Mouse (Mus musculus) forebrain, embryonic 14.5 days (tissue): ENCODE measurements around the gene Il17rc. TPM values are rescaled to one million over a fixed set of nuclear protein-coding genes. Genes with fewer than 3 reads are reported as not detected.

ENCODE experiments used
- ATAC-seq: fragments of 200-750 bp; cut with Nextera tagmentation; 2 replicates; pipeline ENCODE4 v1.8.0; 2017; ENCODE audit warnings: mild to moderate bottlenecking, moderate library complexity
- DNase-seq: peaks from one replicate; pipeline ENCODE4 v3.0.0-alpha.2; 2015; ENCODE audit warnings: low spot score
- H3K27ac ChIP-seq: fragments of 300-500 bp; sonication (generic); 2 replicates; pipeline ENCODE4 v1.5.1; 2014; ENCODE audit warnings: low read depth, mild to moderate bottlenecking, control low read depth, low read length, moderate library complexity
- H3K27me3 ChIP-seq: fragments of 300-500 bp; sonication (generic); replicated peaks from 2 replicates; pipeline ENCODE4 v1.6.1; 2014; ENCODE audit warnings: low read length, control low read depth, mixed read lengths; ENCODE audit not compliant: control insufficient read depth, insufficient read depth
- H3K36me3 ChIP-seq: fragments of 300-500 bp; sonication (generic); 2 replicates; pipeline ENCODE4 v1.6.1; 2014; ENCODE audit warnings: low read length, control low read depth; ENCODE audit not compliant: control insufficient read depth, insufficient read depth
- H3K4me1 ChIP-seq: fragments of 300-500 bp; sonication (generic); 2 replicates; pipeline ENCODE4 v1.6.1; 2014; ENCODE audit warnings: antibody characterized with exemption, low read length, control low read depth; ENCODE audit not compliant: control insufficient read depth, insufficient read depth
- H3K4me2 ChIP-seq: fragments of 300-500 bp; sonication (generic); 2 replicates; pipeline ENCODE4 v1.6.1; 2014; ENCODE audit warnings: mild to moderate bottlenecking, control low read depth, low read length
- H3K4me3 ChIP-seq: fragments of 300-500 bp; sonication (generic); 2 replicates; pipeline ENCODE4 v1.5.1; 2014; ENCODE audit warnings: low read depth, low read length, control low read depth
- H3K9ac ChIP-seq: fragments of 300-500 bp; sonication (generic); 2 replicates; pipeline ENCODE4 v1.6.1; 2014; ENCODE audit warnings: mild to moderate bottlenecking, low read length, control low read depth, moderate library complexity
- H3K9me3 ChIP-seq: fragments of 300-500 bp; sonication (generic); replicated peaks from 2 replicates; pipeline ENCODE4 v1.6.1; 2016; ENCODE audit warnings: low read length, control low read depth, mixed read lengths; ENCODE audit not compliant: control insufficient read depth
- WGBS: fragments of 180-500 bp; shearing (Covaris S2); extraction: QIAGEN DNeasy Blood & Tissue Kit; methylation state at CpG from one replicate; pipeline ENCODE4 v1.1.7; 2014; 5-methylcytosine and 5-hydroxymethylcytosine counted together
- polyA plus RNA-seq: library from polyadenylated mRNA; unstranded; fragments of >200 nt; fragmentation: Nextera tagmentation; extraction: Ambion mirVana; gene quantifications from 2 replicates; pipeline ENCODE4 v1.2.1, GENCODE M21; 2014

Gene Il17rc
- polyA plus RNA-seq, 1 experiment from 2014 or later = 1.3 TPM

DNA sequence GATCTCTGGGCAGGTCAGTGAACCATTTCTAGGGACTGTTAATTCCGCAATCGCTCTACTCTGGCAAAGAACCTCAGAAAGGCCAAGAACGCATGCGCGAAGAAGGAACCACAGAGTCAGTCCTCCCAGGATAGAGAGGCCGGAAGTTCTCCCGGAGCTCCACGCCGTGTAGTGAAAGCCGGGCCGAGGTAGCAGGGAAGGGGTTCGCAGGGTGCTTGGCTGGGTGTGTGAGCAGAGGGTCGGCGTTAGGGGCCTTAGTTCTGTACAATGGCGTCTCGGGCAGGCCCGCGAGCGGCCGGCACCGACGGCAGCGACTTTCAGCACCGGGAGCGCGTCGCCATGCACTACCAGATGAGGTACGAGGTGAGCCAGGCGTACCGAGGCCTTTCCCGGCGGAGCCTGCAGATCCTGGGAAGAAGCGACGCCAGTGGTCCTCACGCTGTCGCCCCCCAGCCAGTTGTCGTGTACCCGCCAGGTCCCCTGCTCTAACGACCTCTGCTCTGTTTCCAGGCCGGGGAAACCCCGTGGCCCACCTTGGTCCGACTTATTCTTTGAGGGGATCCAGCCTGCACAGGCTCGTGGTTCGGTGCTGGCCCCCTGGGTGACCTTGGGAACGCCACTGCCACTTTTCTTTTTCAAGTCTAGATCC, 28.7 kb upstream of the Il17rc start, which contains the start of gene Jagn1:
Gene Jagn1 (plus strand): TSS at position 128 of the 649 bp plus-strand sequence.
- Histone ChIP-seq H3K9me3 (no peaks in the 10 kb centered on the region), H3K36me3 (peaks cover 8% of the 10 kb centered on the region), H3K4me1 (0 out of 2 replicates have a peak, but pooled peaks cover 7% of the 10 kb centered on the region), H3K27ac (peak within 1 kb of the TSS; percentile 63), H3K4me3 (peak within 1 kb of the TSS; percentile 92), H3K9ac (peak within 1 kb of the TSS; percentile 90), H3K27me3 (no peaks in the 10 kb centered on the region), H3K4me2 (peak within 1 kb of the TSS; percentile 79)
- under 1% methylated on average over 45 of the region's 45 CpGs for WGBS
- ATAC-seq (peak; percentile 95), DNase-seq (peak; percentile 97)

DNA sequence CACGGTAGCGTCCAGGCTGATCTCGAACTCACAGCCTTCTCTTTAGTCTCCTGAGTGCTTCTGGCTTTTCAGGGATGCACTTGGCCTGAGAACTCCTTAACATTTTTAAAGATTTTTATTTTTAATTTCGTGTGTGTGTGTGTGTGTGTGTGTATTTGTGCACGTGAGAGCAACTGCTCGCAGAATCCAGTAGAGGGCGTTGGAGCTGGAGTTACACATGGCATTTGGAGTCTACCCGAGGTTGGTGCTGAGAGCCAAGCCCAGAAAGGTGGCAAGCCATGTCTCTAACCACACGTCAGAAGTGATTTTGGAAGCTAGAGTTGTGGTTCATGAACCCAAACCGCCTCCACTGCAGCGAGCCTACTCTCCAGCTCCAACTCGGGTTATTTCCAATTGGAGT, 28.1 kb upstream of the Il17rc start:
- H3K27me3 ChIP-seq = no peaks in the 10 kb centered on the region
- no peaks in the 10 kb centered on the region for H3K9me3 ChIP-seq
- no peak overlapping the region for H3K27ac ChIP-seq
- DNase-seq (no peak), ATAC-seq (no peak)
- H3K36me3 ChIP-seq = peaks cover 13% of the 10 kb centered on the region
- H3K4me1 ChIP-seq = 0 out of 2 replicates have a peak, but pooled peaks cover 7% of the 10 kb centered on the region
- H3K9ac ChIP-seq = peak overlapping the region; percentile 90
- peak overlapping the region; percentile 92 for H3K4me3 ChIP-seq
- peak overlapping the region; percentile 79 for H3K4me2 ChIP-seq
- 42% methylated on average over 12 of the region's 12 CpGs for WGBS

DNA sequence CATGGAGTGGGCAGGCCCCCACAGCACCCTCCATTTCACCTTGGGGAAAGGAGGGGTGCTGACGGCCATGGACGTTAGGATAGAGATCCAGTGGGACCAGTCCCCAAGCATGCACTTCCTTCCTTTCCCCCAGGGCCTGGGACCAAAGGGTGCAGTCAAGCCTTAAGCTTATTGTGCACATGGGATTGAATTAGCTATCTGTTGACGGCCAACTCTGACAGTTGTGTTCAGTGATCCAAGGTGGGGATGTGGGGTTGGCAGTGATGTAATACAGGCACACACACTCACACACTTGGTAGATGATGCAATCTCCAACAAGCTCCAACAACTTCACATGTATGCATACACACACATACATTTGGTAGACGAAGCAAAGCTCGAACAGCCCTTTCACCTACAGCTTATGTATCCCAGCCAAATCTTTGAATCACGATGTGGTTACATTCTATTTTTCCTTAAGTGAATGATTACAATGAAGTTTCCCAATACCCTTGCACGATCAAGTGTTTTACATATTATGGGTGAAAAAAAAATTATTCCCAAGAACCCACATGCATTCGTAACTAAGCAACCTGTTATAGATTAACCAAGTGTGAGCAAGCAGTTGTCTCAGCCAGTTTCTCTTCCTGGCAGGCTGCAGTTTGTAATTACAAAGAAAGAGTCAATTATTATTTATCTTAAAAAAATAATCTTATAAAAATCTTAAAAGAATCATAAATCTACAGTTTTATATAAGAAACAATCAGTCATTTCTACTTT, 26.8 kb upstream of the Il17rc start:
- no peaks in the 10 kb centered on the region for H3K27me3 ChIP-seq
- H3K4me1 ChIP-seq = 0 out of 2 replicates have a peak, but pooled peaks cover 7% of the 10 kb centered on the region
- no peaks in the 10 kb centered on the region for H3K9me3 ChIP-seq
- WGBS = 90% methylated on average over 6 of the region's 8 CpGs
- H3K27ac ChIP-seq = no peak overlapping the region
- no peak overlapping the region for H3K9ac ChIP-seq
- H3K4me2 ChIP-seq = no peak overlapping the region
- ATAC-seq (no peak), DNase-seq (no peak)
- H3K4me3 ChIP-seq = no peak overlapping the region
- H3K36me3 ChIP-seq = peaks cover 24% of the 10 kb centered on the region

DNA sequence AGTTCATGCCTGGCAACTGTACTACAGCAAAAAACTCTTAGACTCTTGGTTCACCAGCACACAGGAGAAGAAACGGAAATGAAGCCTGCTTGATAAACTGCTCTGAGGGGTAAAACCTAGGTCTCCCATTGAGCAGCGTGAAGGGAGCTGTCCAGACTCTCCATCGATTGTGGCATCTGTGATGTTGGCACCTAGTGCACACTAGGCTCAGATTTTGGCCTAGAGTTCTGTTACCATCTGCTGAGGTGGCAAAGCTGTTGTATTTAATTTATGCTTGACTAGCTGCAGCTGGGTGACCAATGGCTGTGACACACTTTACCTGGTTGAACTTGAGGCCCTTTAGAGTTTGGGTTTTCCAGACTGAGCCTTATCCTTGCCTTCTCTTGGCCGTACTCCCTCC, 23.6 kb upstream of the Il17rc start:
- Histone ChIP-seq H3K27ac (no peak overlapping the region), H3K4me3 (no peak overlapping the region), H3K4me1 (0 out of 2 replicates have a peak, but pooled peaks cover 9% of the 10 kb centered on the region), H3K27me3 (no peaks in the 10 kb centered on the region), H3K4me2 (no peak overlapping the region), H3K9ac (no peak overlapping the region), H3K9me3 (no peaks in the 10 kb centered on the region), H3K36me3 (peaks cover 24% of the 10 kb centered on the region)
- DNase-seq (peak; percentile 38), ATAC-seq (peak; percentile 22; the same call in 1 of the 2 replicates)
- WGBS = 83% methylated on average over 4 of the region's 4 CpGs

DNA sequence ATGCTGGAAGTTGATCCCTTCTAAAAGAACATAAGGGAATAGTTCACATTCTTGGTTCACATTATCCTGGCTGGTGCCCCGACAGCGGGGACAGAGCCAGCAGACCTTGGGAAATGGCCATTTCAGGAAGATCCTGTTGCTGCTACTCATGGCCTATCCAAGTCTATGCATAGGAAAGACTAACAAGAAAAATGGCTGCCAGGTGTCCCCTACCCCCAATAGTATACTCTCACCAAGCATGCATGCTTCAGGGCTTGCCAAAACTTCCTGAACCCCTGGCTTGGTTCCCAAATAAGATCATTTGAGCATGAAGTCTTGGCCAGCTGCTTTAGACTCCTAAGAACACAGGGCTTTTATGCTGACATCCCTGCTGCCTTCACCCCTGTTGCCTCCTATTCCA, 19.4 kb upstream of the Il17rc start:
- Histone ChIP-seq H3K9me3 (no peaks in the 10 kb centered on the region), H3K4me2 (no peak overlapping the region), H3K4me1 (0 out of 2 replicates have a peak, but pooled peaks cover 2% of the 10 kb centered on the region), H3K27ac (no peak overlapping the region), H3K4me3 (no peak overlapping the region), H3K36me3 (peaks cover 23% of the 10 kb centered on the region), H3K27me3 (no peaks in the 10 kb centered on the region), H3K9ac (no peak overlapping the region)
- ATAC-seq (no peak), DNase-seq (peak; percentile 63)
- WGBS = 75% methylated on average over 2 of the region's 2 CpGs

DNA sequence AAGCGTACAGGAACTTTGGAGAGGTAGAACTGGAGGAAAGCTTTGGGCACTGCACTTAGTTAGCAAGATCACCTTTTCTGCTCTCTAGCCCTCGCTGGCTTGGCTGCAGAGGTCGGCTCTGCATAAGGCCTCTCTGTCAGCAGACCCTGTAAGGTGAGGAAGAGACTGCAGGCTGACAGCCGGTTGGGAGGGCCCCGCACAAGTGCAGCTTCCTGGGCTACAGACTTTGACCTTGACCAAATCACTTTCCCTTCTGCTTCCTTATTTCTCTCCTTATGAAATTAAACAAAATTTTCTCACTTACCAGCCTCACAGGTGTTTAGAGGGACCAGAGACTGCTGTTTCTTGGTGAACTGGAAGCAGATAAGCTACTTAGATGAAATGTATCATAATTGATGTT, 16.2 kb upstream of the Il17rc start:
- H3K27me3 ChIP-seq = no peaks in the 10 kb centered on the region
- H3K36me3 ChIP-seq = no peaks in the 10 kb centered on the region
- DNase-seq = no peak
- 0 out of 2 replicates have a peak, but pooled peaks cover 2% of the 10 kb centered on the region for H3K4me1 ChIP-seq
- no peak for ATAC-seq
- no peak overlapping the region for H3K9ac ChIP-seq
- no peak overlapping the region for H3K27ac ChIP-seq
- H3K9me3 ChIP-seq = no peaks in the 10 kb centered on the region
- no peak overlapping the region for H3K4me3 ChIP-seq
- no peak overlapping the region for H3K4me2 ChIP-seq
- WGBS = 75% methylated on average over 5 of the region's 5 CpGs

DNA sequence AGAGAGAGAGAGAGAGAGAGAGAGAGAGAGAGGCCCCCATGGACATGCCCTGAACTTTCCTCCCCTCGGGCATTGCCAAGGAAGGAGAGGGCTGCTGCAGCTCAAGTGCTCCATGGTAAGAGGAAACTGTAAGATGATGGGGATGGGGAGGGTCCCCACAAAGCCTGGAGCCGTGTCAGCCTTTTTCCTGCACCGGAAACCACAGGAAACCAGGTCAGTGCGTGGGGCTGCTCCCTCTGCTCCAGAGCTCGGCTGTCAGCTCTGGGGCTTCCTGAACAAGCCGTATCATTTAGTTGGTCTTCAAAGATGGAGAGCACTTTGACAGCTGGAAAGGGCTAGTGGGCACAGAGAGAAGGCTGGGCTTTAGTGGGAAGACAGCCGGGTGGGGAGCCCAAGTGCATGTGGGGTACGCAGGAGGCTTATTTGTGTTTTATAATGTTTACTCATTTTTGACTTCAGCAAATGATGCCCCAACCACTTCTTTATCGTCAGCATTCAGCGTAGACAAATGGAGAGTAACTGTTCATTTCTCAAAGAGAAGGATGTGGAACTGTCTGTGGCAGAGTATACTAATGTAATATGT, 13.2 kb upstream of the Il17rc start, which contains the start of gene Il17re:
Gene Il17re (plus strand): TSS at position 533 of the 583 bp plus-strand sequence.
- H3K4me2 ChIP-seq = no peak within 1 kb of the TSS
- WGBS = 79% methylated on average over 10 of the region's 10 CpGs
- no peaks in the 10 kb centered on the region for H3K9me3 ChIP-seq
- no peak for ATAC-seq
- H3K27me3 ChIP-seq = no peaks in the 10 kb centered on the region
- no peaks in the 10 kb centered on the region for H3K36me3 ChIP-seq
- no peak for DNase-seq
- no peak within 1 kb of the TSS for H3K4me3 ChIP-seq
- no peak within 1 kb of the TSS for H3K9ac ChIP-seq
- no peak within 1 kb of the TSS for H3K27ac ChIP-seq
- H3K4me1 ChIP-seq = no peaks in the 10 kb centered on the region

DNA sequence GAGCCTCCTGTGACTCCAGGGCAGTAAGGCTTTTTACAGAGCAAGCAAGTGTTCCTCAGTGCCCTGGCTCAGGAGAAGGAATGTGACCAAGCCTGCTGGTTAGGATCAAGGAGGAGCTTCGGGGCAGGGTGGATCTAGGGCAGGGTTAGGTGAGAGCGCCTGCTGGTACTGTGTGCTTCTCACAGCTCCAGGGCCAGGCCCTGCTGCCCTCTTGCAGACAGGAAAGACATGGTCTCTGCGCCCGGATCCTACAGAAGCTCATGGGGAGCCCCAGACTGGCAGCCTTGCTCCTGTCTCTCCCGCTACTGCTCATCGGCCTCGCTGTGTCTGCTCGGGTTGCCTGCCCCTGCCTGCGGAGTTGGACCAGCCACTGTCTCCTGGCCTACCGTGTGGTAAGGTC, 12.6 kb upstream of the Il17rc start:
- H3K36me3 ChIP-seq = no peaks in the 10 kb centered on the region
- H3K9me3 ChIP-seq = no peaks in the 10 kb centered on the region
- DNase-seq (no peak), ATAC-seq (no peak)
- H3K4me1 ChIP-seq = no peaks in the 10 kb centered on the region
- H3K27me3 ChIP-seq = no peaks in the 10 kb centered on the region
- H3K27ac ChIP-seq = no peak overlapping the region
- no peak overlapping the region for H3K9ac ChIP-seq
- WGBS = 74% methylated on average over 10 of the region's 10 CpGs
- no peak overlapping the region for H3K4me2 ChIP-seq
- H3K4me3 ChIP-seq = no peak overlapping the region
